ENCODE assay signal across 14 mouse cellular contexts in the genomic region with DNA sequence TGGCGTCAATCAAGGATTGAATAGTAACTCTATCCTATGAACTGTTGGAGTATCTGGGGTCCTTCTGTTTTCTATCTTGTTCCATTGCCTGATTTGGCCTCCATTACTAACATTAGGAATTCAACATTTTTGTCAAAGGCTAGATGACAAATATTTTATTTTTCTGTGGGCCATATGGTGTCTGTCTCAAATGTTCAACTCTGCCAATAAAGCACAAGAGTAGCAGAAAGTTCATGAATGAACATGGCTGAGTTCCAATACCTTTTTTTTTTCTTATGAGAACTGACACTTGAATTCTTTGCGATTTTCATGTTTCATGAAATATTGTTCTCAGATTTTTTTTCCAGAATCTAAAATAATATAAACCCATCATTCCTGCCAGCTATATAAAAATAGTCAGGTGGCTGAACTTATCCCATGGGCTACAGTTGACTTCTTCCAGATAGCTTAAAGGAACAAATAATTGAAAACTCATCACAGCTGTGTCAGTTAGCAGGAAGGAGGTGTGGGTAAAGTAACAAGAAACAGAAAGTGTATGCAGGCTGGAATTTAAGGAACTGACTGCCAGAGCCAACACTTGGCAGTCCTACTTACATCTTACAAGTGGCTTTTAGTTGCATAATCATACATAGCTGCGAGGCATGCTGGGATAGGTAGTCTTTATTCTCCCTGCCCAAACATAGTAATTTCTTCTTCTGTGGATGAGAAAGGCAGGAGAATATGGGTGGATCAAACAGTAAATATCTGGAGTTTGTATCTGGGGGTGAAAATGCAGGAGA.
A peak's percentile ranks its signal among the peaks of the same experiment; 100 is the strongest.
DNase-seq lines count a peak whose midpoint lies in the region; ATAC-seq and TF ChIP-seq lines count a peak whose summit lies in the region.
"Had no signal": no experiment of that assay in that cellular context is flagged by ENCODE, and none has a peak within 500 bp of the region (broad histone marks: within the 10 kb centered on the region; RNA-seq: fewer than 3 reads in every experiment).

No protein-coding gene starts in this region.

- H3K4me2 ChIP-seq in kidney, embryonic 14.5 days (replicated peaks; ENCODE audit: low read depth, low read length), result no peak overlapping the region

- H3K9me3 ChIP-seq in kidney, embryonic 14.5 days (ENCODE audit: control insufficient read depth, low read length), result no peaks in the 10 kb centered on the region
- H3K9me3 ChIP-seq: G1E had no signal

- WGBS in kidney, adult 2 months, result 74% methylated on average over 3 of the region's 3 CpGs
- WGBS in kidney, embryonic 14.5 days, result 77% methylated on average over 3 of the region's 3 CpGs

- H3K4me3 ChIP-seq in kidney, adult 2 months (ENCODE audit: insufficient read depth, low read depth, low read length), result no peak overlapping the region
- no peak overlapping the region for H3K4me3 ChIP-seq in kidney, embryonic 14.5 days (ENCODE audit: low read length)

- no peak for TF ChIP-seq POLR2A in kidney, adult 2 months (IDR thresholded peaks at IDR 0.05; ENCODE audit: low read depth, low read length)

- no peaks in the 10 kb centered on the region for H3K4me1 ChIP-seq in kidney, adult 2 months (ENCODE audit: control insufficient read depth, insufficient read depth, low read length)
- no peaks in the 10 kb centered on the region for H3K4me1 ChIP-seq in kidney, embryonic 14.5 days (ENCODE audit: control insufficient read depth, insufficient read depth, low read length)

- no peaks in the 10 kb centered on the region for H3K27me3 ChIP-seq in kidney, adult 2 months (replicated peaks; ENCODE audit: control insufficient read depth, insufficient read depth, low read length)
- H3K27me3 ChIP-seq in kidney, embryonic 14.5 days (ENCODE audit: control insufficient read depth, insufficient read depth, low read length), result no peaks in the 10 kb centered on the region

- no peaks in the 10 kb centered on the region for H3K36me3 ChIP-seq in kidney, adult 2 months (ENCODE audit: control insufficient read depth, insufficient read depth, low read length)
- no peaks in the 10 kb centered on the region for H3K36me3 ChIP-seq in kidney, embryonic 14.5 days (ENCODE audit: control insufficient read depth, insufficient read depth, low read length)
- H3K36me3 ChIP-seq: G1E had no signal

- no peak for ATAC-seq in kidney, embryonic 14.5 days (ENCODE audit: low FRiP score, low TSS enrichment)
- peak; percentile 100 for ATAC-seq in common myeloid progenitor, adult 5-6 weeks (replicated peaks; ENCODE audit: low read depth, poor library complexity, severe bottlenecking)
- ATAC-seq in megakaryocyte-erythroid progenitor cell, adult 5-6 weeks (replicated peaks; ENCODE audit: low FRiP score, low TSS enrichment, poor library complexity, severe bottlenecking), result no peak

- no peak overlapping the region for H3K9ac ChIP-seq in kidney, embryonic 14.5 days (ENCODE audit: low read depth, low read length)
- H3K9ac ChIP-seq: liver, embryonic 14.5 days had no signal

- TF ChIP-seq CTCF in kidney, adult 2 months (conservative IDR thresholded peaks at IDR 0.05; ENCODE audit: insufficient read depth, insufficient read length, low read depth, low read length), result no peak

- no peak overlapping the region for H3K27ac ChIP-seq in kidney, adult 2 months (ENCODE audit: insufficient read depth, low read depth, low read length)
- no peak overlapping the region for H3K27ac ChIP-seq in kidney, embryonic 14.5 days (ENCODE audit: low read depth, low read length)
- H3K27ac ChIP-seq: liver, embryonic 14.5 days had no signal

- DNase-seq in adrenal gland, postnatal 10 days, result peak; percentile 3
- DNase-seq in adrenal gland, postnatal 14 days, result no peak
- peak; percentile 4 for DNase-seq in kidney, adult 2 months
- DNase-seq in lung, postnatal 14 days, result peak; percentile 24
- DNase-seq in layer of hippocampus, adult 9-11 months, result no peak
- DNase-seq: adrenal gland, postnatal 36 days; layer of hippocampus, postnatal 36 days; spleen, adult 18-20 months; thymus, postnatal 25 days had no signal

Comparison
In these comparisons a context has a peak if more than half of its experiments do, and no peak if none do; other contexts are left out.
1. DNase-seq: peak in adrenal gland, postnatal 10 days (single experiment), kidney, adult 2 months (single experiment) and lung, postnatal 14 days (single experiment); none in adrenal gland, postnatal 14 days (single experiment) and layer of hippocampus, adult 9-11 months (single experiment).